Mouse (Mus musculus): Measurements from ENCODE around the gene Tradd.

The Tradd gene

GRCm38 (mm10) chr8:105264024-105264982, at the start of gene Tradd, which contains the start of gene Fbxl8:
Tradd (minus strand) TSS chr8:105264609.
Fbxl8 (plus strand) TSS chr8:105264648.
- DNase-seq, result peak; percentile 70 to 71

GRCm38 (mm10) chr8:105313622-105314402, 49.4 kb upstream of the Tradd start:
- DNase-seq, result no peak

- DNase-seq, result no peak
These were observed 48.6 kb upstream of the Tradd start for GRCm38 (mm10) chr8:105312891-105313481.

GRCm38 (mm10) chr8:105311718-105312117, 47.3 kb upstream of the Tradd start:
- DNase-seq, result no peak

- DNase-seq, result no peak
These were observed 45.7 kb upstream of the Tradd start for GRCm38 (mm10) chr8:105310118-105310517.

GRCm38 (mm10) chr8:105309142-105309847, 44.9 kb upstream of the Tradd start:
- no peak for DNase-seq

- no peak for DNase-seq
These were observed 44.0 kb upstream of the Tradd start for GRCm38 (mm10) chr8:105308428-105308827.

- peak in 1 of 2 experiments; percentile 8 for DNase-seq
These were observed 43.3 kb upstream of the Tradd start for GRCm38 (mm10) chr8:105307670-105308069.

GRCm38 (mm10) chr8:105306146-105306691, 41.8 kb upstream of the Tradd start:
- DNase-seq, result no peak

GRCm38 (mm10) chr8:105305211-105306145, 41.1 kb upstream of the Tradd start, which contains the start of gene Elmo3:
Elmo3 (plus strand) TSS chr8:105305601.
- DNase-seq, result peak in 1 of 2 experiments; percentile 66

GRCm38 (mm10) chr8:105304325-105305210, 40.2 kb upstream of the Tradd start:
- no peak for DNase-seq

- DNase-seq, result no peak
These were observed 39.5 kb upstream of the Tradd start for GRCm38 (mm10) chr8:105303874-105304273.

- no peak for DNase-seq
These were observed 39.0 kb upstream of the Tradd start for GRCm38 (mm10) chr8:105303396-105303795.

GRCm38 (mm10) chr8:105299962-105300361, 35.6 kb upstream of the Tradd start:
- DNase-seq, result no peak

GRCm38 (mm10) chr8:105298351-105299252, 34.2 kb upstream of the Tradd start:
- peak in 1 of 2 experiments; percentile 62 for DNase-seq

- DNase-seq, result peak; percentile 84 to 87
These were observed 33.2 kb upstream of the Tradd start, which contains the start of gene E2f4 for GRCm38 (mm10) chr8:105297511-105298192. E2f4 (plus strand) TSS chr8:105297663.

GRCm38 (mm10) chr8:105295895-105296573, 31.6 kb upstream of the Tradd start, which contains the start of gene Exoc3l:
Exoc3l (minus strand) TSS chr8:105296101.
- no peak for DNase-seq
